In the genomic region with DNA sequence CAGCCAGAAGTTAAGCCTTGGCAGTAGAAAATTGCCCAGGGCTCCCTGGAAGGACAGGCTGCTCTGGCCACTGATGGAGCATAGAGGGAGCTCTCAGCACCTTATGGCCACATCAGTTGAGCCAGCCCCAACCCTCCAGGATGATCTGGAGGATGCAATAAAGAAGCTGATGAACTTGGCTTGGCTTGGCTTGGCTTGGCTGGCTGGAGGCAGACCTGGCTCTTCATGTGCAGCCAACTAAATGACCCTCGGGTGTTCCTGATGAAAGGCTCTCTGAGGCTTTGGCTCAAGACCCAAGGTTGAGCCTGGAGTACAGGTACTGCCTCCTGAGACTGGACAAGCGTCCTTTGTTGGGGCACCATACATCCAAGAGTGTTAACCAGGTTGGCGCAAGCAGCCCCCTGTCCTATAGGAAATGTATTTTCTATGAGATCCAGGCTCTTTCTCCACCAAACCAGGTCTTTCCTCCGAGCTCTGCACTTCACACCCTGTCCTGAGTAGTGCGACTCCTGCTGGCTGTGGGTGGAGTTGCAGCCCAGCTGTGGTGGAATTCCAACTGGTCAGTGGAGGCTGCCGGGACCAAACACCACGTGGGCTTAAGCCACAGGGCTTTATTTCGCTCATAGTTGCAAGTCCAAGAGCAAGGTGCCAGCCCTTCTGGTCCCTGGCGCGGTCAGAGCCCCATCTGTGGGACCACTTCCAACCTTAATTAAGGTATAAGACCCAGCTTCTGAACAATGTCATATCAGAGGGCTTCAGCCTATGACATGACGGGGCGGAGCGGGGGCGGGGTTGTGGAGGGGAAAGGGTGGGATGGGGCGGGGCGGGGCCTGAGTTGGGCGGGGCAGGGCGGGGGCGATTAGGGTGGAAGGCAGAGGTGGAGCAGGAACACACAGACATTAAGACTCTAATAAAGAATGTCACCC, we compare ENCODE assay signal across 8 mouse cellular contexts. TPM values are rescaled to one million over a fixed set of nuclear protein-coding genes. Genes with fewer than 3 reads are reported as not detected.
A peak's percentile ranks its signal among the peaks of the same experiment; 100 is the strongest.
DNase-seq lines count a peak whose midpoint lies in the region; ATAC-seq lines count a peak whose summit lies in the region.

No protein-coding gene starts in this region.

- peak overlapping the region; percentile 32 for H3K4me2 ChIP-seq in hindbrain, embryonic 11.5 days (replicated peaks; ENCODE audit: low read depth, low read length)

- no peak overlapping the region for H3K27ac ChIP-seq in hindbrain, embryonic 11.5 days (ENCODE audit: low read depth, low read length)

- H3K9me3 ChIP-seq in hindbrain, embryonic 11.5 days (ENCODE audit: control insufficient read depth, low read length) = no peaks in the 10 kb centered on the region

- no peak overlapping the region for H3K4me3 ChIP-seq in hindbrain, embryonic 11.5 days (ENCODE audit: low read depth, low read length)

- no peaks in the 10 kb centered on the region for H3K36me3 ChIP-seq in hindbrain, embryonic 11.5 days (ENCODE audit: control insufficient read depth, insufficient read depth, low read length)

- ATAC-seq in hindbrain, embryonic 11.5 days (ENCODE audit: low FRiP score) = peak; percentile 36
- peak; percentile 83 for ATAC-seq in megakaryocyte, adult 5-6 weeks (ENCODE audit: poor library complexity, severe bottlenecking)
- no peak for ATAC-seq in activated CD4-positive, CD25-positive, alpha-beta regulatory T cell, adult 4 months

- peak; percentile 43 for DNase-seq in adipocyte (ENCODE audit: low spot score)
- DNase-seq in cerebellum, postnatal 10 days = peak; percentile 86 to 93
- DNase-seq in frontal cortex, postnatal 25 days (ENCODE audit: low spot score in 2 of 2) = peak; percentile 43 to 50
- peak; percentile 96 for DNase-seq in hindbrain, embryonic 11.5 days (ENCODE audit: low spot score)
- peak; percentile 26 for DNase-seq in left cerebral cortex, adult 11 months (ENCODE audit: low spot score)
- peak; percentile 63 for DNase-seq in right cerebral cortex, postnatal 4 days

- H3K4me1 ChIP-seq in hindbrain, embryonic 11.5 days (replicated peaks; ENCODE audit: control insufficient read depth, insufficient read depth, low read length) = peaks cover 5% of the 10 kb centered on the region; the same call in 1 of the 2 replicates

- no peaks in the 10 kb centered on the region for H3K27me3 ChIP-seq in hindbrain, embryonic 11.5 days (ENCODE audit: control insufficient read depth, insufficient read depth, low read length)

- WGBS in hindbrain, embryonic 11.5 days = 11% methylated on average over 14 of the region's 19 CpGs

- no peak overlapping the region for H3K9ac ChIP-seq in hindbrain, embryonic 11.5 days (ENCODE audit: low read depth, low read length)

RNA-seq across cellular contexts. Expression of gene Arhgef16, which starts 55.1 kb away (rescaled TPM):
- polyA plus RNA-seq in hindbrain, embryonic 11.5 days (2014; fragmentation: Nextera tagmentation; extraction: Ambion mirVana) = 2.5 and 2.9 TPM in 2 replicates
- not detected in 2 replicates for total RNA-seq in megakaryocyte, adult 5-6 weeks (2015)
- not detected in 2 replicates for total RNA-seq in megakaryocyte, adult 5-6 weeks (2017)
- 1 to 10 TPM; 4.8 to 5.0 TPM for polyA plus RNA-seq in activated CD4-positive, CD25-positive, alpha-beta regulatory T cell, adult 4 months (2017; shearing (Covaris generic))

Comparison
In these comparisons a context has a peak if more than half of its experiments do, and no peak if none do; other contexts are left out.
1. DNase-seq: peak in every context shown above with its lines; median percentile 96 in hindbrain, embryonic 11.5 days; 90 in cerebellum, postnatal 10 days; 63 in right cerebral cortex, postnatal 4 days; 46 in frontal cortex, postnatal 25 days; 43 in adipocyte; 26 in left cerebral cortex, adult 11 months.